Mouse (Mus musculus) embryo, embryonic 11.5 days (tissue): Measurements from ENCODE around the gene Pomgnt1.

Experiments
- DNase-seq: peaks from one replicate; pipeline ENCODE4 v3.0.0-alpha.2; 2012; ENCODE audit warnings: low read depth, low spot score

The Pomgnt1 gene

GRCm38 (mm10) chr4:116137421-116137996 lies 13.9 kb downstream of the Pomgnt1 start:
- DNase-seq, result no peak

- DNase-seq, result no peak
Observed at GRCm38 (mm10) chr4:116140801-116141574, 17.3 kb downstream of the Pomgnt1 start.

GRCm38 (mm10) chr4:116141736-116142135 lies 18.1 kb downstream of the Pomgnt1 start:
- no peak for DNase-seq

- DNase-seq, result no peak
Observed at GRCm38 (mm10) chr4:116142269-116142668, 18.6 kb downstream of the Pomgnt1 start.

GRCm38 (mm10) chr4:116143317-116143811 lies 19.7 kb downstream of the Pomgnt1 start:
- DNase-seq, result no peak

GRCm38 (mm10) chr4:116143891-116144717 lies 20.5 kb downstream of the Pomgnt1 start:
- DNase-seq, result no peak

GRCm38 (mm10) chr4:116149812-116150155 lies 26.1 kb downstream of the Pomgnt1 start:
- DNase-seq, result no peak

- no peak for DNase-seq
Observed at GRCm38 (mm10) chr4:116150156-116150861, 26.7 kb downstream of the Pomgnt1 start.

- no peak for DNase-seq
Observed at GRCm38 (mm10) chr4:116150862-116151221, 27.2 kb downstream of the Pomgnt1 start.

GRCm38 (mm10) chr4:116151238-116151637 lies 27.6 kb downstream of the Pomgnt1 start, which contains the start of gene Lurap1:
TSS of gene Lurap1 (minus strand) at chr4:116151338.
- DNase-seq, result no peak

GRCm38 (mm10) chr4:116152702-116153101 lies 29.1 kb downstream of the Pomgnt1 start:
- no peak for DNase-seq

GRCm38 (mm10) chr4:116157882-116158281 lies 34.2 kb downstream of the Pomgnt1 start:
- DNase-seq, result no peak

- no peak for DNase-seq
Observed at GRCm38 (mm10) chr4:116159912-116160311, 36.3 kb downstream of the Pomgnt1 start.

- DNase-seq, result no peak
Observed at GRCm38 (mm10) chr4:116160769-116161168, 37.1 kb downstream of the Pomgnt1 start.

GRCm38 (mm10) chr4:116162142-116162541 lies 38.5 kb downstream of the Pomgnt1 start:
- no peak for DNase-seq

- DNase-seq, result no peak
Observed at GRCm38 (mm10) chr4:116164759-116165554, 41.3 kb downstream of the Pomgnt1 start.

GRCm38 (mm10) chr4:116165708-116166407 lies 42.2 kb downstream of the Pomgnt1 start:
- no peak for DNase-seq

- no peak for DNase-seq
Observed at GRCm38 (mm10) chr4:116167404-116167803, 43.8 kb downstream of the Pomgnt1 start, which contains the start of gene Tspan1. TSS of gene Tspan1 (minus strand) at chr4:116167601.

- DNase-seq, result no peak
Observed at GRCm38 (mm10) chr4:116168617-116169352, 45.1 kb downstream of the Pomgnt1 start.

- no peak for DNase-seq
Observed at GRCm38 (mm10) chr4:116169353-116169672, 45.7 kb downstream of the Pomgnt1 start.
